Mouse (Mus musculus) testis, postnatal 10 days (tissue): Measurements from ENCODE around the gene Gm5728.
"Not testable (repeated sequence)": the region's sequence is repeated elsewhere in the genome, so short reads cannot be mapped to it uniquely, and the experiment has no call there.

Experiments
- DNase-seq: peaks from one replicate; pipeline ENCODE4 v3.0.0; 2021; ENCODE audit warnings: low spot score

Gm5728 gene

GRCm38 (mm10) chr7:20375310-20375709, at the start of gene Gm5728:
TSS of gene Gm5728 (minus strand) at chr7:20375410.
- DNase-seq = not testable (repeated sequence)

GRCm38 (mm10) chr7:20417642-20418041, 42.4 kb upstream of the Gm5728 start, which contains the start of gene Vmn1r100:
TSS of gene Vmn1r100 (plus strand) at chr7:20417942.
- DNase-seq = not testable (repeated sequence)

DNA sequence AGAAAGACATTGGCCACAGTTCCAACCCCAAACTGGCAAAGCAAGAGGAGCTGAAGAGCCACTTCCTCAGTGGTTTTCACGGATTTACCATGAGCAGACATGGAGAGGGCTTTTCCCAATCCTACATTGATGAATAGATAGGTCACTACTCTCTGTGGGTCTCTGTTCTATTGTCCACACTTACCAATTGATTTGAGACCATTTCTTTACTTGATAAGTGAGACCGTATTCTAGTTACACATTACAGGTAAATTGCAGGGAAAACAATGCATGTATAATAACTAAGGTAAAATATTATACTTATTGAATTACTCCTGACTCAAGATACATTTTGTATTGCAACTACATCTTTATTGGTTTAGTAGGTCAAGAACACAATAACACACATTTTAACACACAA, 41.2 kb downstream of the Gm5728 start, which contains the start of gene Gm4133:
Gene Gm4133 (minus strand): TSS at position 101 of the 400 bp plus-strand sequence.
- not testable (repeated sequence) for DNase-seq
